Mouse (Mus musculus): Measurements from ENCODE around the gene Spdl1. TPM values are rescaled to one million over a fixed set of nuclear protein-coding genes. Genes with fewer than 3 reads are reported as not detected.

Gene Spdl1
- polyA plus RNA-seq (2014; fragmentation: Illumina TruSeq; extraction: RNeasy Lipid Tissue Mini Kit (QIAGEN cat#74804); ENCODE audit: low read depth, low replicate concordance), result 0.29 TPM

DNA sequence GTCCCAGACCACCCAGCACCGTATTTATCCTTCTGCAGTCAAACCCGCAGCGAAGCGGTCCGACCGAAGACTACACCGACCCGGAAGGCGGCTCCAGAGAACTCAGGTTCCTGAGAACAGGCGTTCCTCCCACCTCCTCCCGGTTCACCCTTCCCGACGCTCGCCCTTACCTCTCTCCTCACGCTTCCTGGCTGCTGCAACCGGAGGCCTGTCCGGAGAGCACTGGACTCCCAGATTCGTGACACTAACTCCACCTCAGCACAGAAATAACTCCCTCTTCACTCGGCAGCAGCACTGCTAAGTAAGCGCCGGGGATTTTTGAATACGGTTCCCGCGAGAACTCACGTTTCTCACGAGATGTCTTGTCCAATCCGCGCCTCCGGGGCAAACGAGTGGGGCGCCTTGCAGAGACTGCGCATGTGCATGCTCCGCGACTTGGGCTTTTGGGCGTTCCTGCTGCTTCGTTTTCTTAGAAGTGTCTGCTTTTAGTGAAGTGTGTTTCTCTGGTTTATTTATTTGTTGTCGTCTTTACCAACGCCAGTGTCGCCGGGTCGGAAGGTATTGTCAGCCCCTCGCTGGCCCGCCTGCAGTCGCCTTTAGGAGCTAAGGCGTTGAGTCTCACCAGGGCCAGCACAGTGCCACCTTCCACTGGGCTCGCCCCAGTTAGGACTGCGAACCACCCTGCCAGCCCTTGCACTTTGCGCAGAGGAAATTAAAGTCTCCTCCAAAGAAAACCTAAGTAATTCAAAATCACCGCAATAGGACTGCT is at the start of gene Spdl1:
Gene Spdl1, minus strand, starts transcription at position 324 of the 769 bp plus-strand sequence.

DNA sequence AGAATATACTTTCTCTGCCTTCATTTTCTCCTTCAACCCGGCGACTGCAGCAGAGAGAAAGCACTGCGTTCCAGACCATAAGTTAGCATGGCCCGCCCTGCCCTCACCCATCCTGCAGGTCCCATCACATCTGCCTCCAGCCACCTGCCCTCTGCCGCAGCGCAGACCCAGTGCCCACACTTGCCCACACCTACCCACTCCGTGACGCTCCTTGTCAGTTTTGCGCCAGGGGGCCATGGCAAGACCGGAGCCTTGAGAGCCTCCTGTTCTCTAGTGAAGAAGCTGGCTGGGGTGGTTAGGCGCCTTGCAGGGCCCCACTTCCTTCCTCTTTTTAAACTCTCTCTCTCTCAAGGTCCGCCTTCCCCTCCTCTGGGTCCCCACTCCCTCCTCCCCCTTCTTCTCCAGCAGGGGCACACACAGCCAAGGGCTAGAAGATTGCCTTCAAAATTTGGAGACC is 49.8 kb downstream of the Spdl1 start, which contains the start of gene Dock2:
Gene Dock2, minus strand, starts transcription at position 306 of the 457 bp plus-strand sequence.

Other genes with a start within 250 kb of the Spdl1 start
- gene Dock2, start 49.7 kb downstream of the Spdl1 start, polyA plus RNA-seq (2014; fragmentation: Illumina TruSeq; extraction: RNeasy Lipid Tissue Mini Kit (QIAGEN cat#74804); ENCODE audit: low read depth, low replicate concordance), result 1.1 TPM

Measured in heart, adult 10 weeks (tissue).